22 mouse cellular contexts compared by ENCODE assay signal in genomic region chr4:75973322-75973721, GRCm38 (mm10).
DNase-seq lines count a peak whose midpoint lies in the region; ATAC-seq and TF ChIP-seq lines count a peak whose summit lies in the region.
"Had no signal": no experiment of that assay in that cellular context is flagged by ENCODE, and none has a peak within 500 bp of the region (broad histone marks: within the 10 kb centered on the region; RNA-seq: fewer than 3 reads in every experiment).

No protein-coding gene starts in this region.

- peak; percentile 40 for ATAC-seq in cerebellum, adult (ENCODE audit: insufficient number of reproducible peaks, low FRiP score, low TSS enrichment)
- ATAC-seq in hindbrain, postnatal 0 days, result peak; percentile 74
- ATAC-seq in hindbrain, embryonic 13.5 days (ENCODE audit: low FRiP score), result no peak
- ATAC-seq: CD4-positive, CD25-positive, alpha-beta regulatory T cell, adult 4 months; intestine, embryonic 15.5 days had no signal

- no peak overlapping the region for H3K4me3 ChIP-seq in hindbrain, postnatal 0 days (ENCODE audit: low read length)
- H3K4me3 ChIP-seq in hindbrain, embryonic 13.5 days, result no peak overlapping the region
- H3K4me3 ChIP-seq: embryonic facial prominence, embryonic 10.5 days; erythroblast, embryonic 14.5 days; intestine, embryonic 15.5 days; kidney, embryonic 15.5 days; midbrain, embryonic 12.5 days had no signal

- H3K27ac ChIP-seq in hindbrain, postnatal 0 days, result no peak overlapping the region
- no peak overlapping the region for H3K27ac ChIP-seq in hindbrain, embryonic 13.5 days
- H3K27ac ChIP-seq: embryonic facial prominence, embryonic 10.5 days; intestine, embryonic 15.5 days; kidney, embryonic 15.5 days; midbrain, embryonic 12.5 days had no signal

- no peak for DNase-seq in cerebellum, adult 9-11 months
- peak; percentile 38 for DNase-seq in hindbrain, postnatal 0 days (ENCODE audit: low spot score)
- DNase-seq in brain, adult 2 months (ENCODE audit: low read depth, low spot score), result peak; percentile 56
- DNase-seq in layer of hippocampus, adult 9-10 months (ENCODE audit: low spot score), result peak; percentile 32
- DNase-seq in lung, postnatal 14 days, result no peak
- DNase-seq in lung, postnatal 10 days, result no peak
- DNase-seq: cerebellum, adult 11 months; gastrocnemius, postnatal 36 days; heart, postnatal 14 days; lung, adult 18-20 months; lung, postnatal 4 days; right cerebral cortex, postnatal 25 days had no signal

- no peak overlapping the region for H3K4me2 ChIP-seq in hindbrain, postnatal 0 days (ENCODE audit: low read depth, low read length)
- H3K4me2 ChIP-seq in hindbrain, embryonic 13.5 days, result no peak overlapping the region
- H3K4me2 ChIP-seq: heart, embryonic 11.5 days; intestine, embryonic 15.5 days; kidney, embryonic 15.5 days; midbrain, embryonic 12.5 days had no signal

- H3K9ac ChIP-seq in hindbrain, postnatal 0 days (replicated peaks; ENCODE audit: low read length), result no peak overlapping the region
- no peak overlapping the region for H3K9ac ChIP-seq in hindbrain, embryonic 13.5 days
- H3K9ac ChIP-seq: intestine, embryonic 15.5 days; kidney, embryonic 15.5 days; midbrain, embryonic 12.5 days had no signal

- no peaks in the 10 kb centered on the region for H3K36me3 ChIP-seq in hindbrain, postnatal 0 days (ENCODE audit: insufficient read depth, low read length)
- H3K36me3 ChIP-seq in hindbrain, embryonic 13.5 days, result 0 out of 2 replicates have a peak, but pooled peaks cover 2% of the 10 kb centered on the region
- H3K36me3 ChIP-seq: embryonic facial prominence, embryonic 10.5 days; G1E; intestine, embryonic 15.5 days; midbrain, embryonic 12.5 days had no signal

- TF ChIP-seq CTCF in hindbrain, postnatal 0 days (IDR thresholded peaks at IDR 0.05; ENCODE audit: low read depth), result no peak

- 50% methylated on average over 1 of the region's 1 CpGs for WGBS in hindbrain, postnatal 0 days
- WGBS in hindbrain, embryonic 13.5 days, result 64% methylated on average over 1 of the region's 1 CpGs

- no peaks in the 10 kb centered on the region for H3K4me1 ChIP-seq in hindbrain, postnatal 0 days (ENCODE audit: insufficient read depth, low read length)
- H3K4me1 ChIP-seq in hindbrain, embryonic 13.5 days (replicated peaks), result no peaks in the 10 kb centered on the region
- H3K4me1 ChIP-seq: intestine, embryonic 15.5 days; kidney, embryonic 15.5 days; midbrain, embryonic 12.5 days had no signal

- H3K9me3 ChIP-seq in hindbrain, postnatal 0 days (ENCODE audit: low read length), result no peaks in the 10 kb centered on the region
- H3K9me3 ChIP-seq in hindbrain, embryonic 13.5 days, result no peaks in the 10 kb centered on the region
- H3K9me3 ChIP-seq: embryonic facial prominence, embryonic 10.5 days; G1E; intestine, embryonic 15.5 days; kidney, embryonic 15.5 days; midbrain, embryonic 12.5 days had no signal

- no peaks in the 10 kb centered on the region for H3K27me3 ChIP-seq in hindbrain, postnatal 0 days (ENCODE audit: insufficient read depth, low read length)
- no peaks in the 10 kb centered on the region for H3K27me3 ChIP-seq in hindbrain, embryonic 13.5 days
- H3K27me3 ChIP-seq: intestine, embryonic 15.5 days; kidney, embryonic 15.5 days; midbrain, embryonic 12.5 days had no signal

Comparison
In these comparisons a context has a peak if more than half of its experiments do, and no peak if none do; other contexts are left out.
1. DNase-seq: peak in hindbrain, postnatal 0 days (single experiment), brain, adult 2 months (single experiment) and layer of hippocampus, adult 9-10 months (single experiment); none in cerebellum, adult 9-11 months (single experiment), lung, postnatal 14 days (single experiment) and lung, postnatal 10 days (single experiment).